Mouse (Mus musculus): Measurements from ENCODE around the gene Mettl13. TPM values are rescaled to one million over a fixed set of nuclear protein-coding genes. Genes with fewer than 3 reads are reported as not detected.

The Mettl13 gene
- polyA plus RNA-seq, 1 experiment: 15.0 TPM

DNA sequence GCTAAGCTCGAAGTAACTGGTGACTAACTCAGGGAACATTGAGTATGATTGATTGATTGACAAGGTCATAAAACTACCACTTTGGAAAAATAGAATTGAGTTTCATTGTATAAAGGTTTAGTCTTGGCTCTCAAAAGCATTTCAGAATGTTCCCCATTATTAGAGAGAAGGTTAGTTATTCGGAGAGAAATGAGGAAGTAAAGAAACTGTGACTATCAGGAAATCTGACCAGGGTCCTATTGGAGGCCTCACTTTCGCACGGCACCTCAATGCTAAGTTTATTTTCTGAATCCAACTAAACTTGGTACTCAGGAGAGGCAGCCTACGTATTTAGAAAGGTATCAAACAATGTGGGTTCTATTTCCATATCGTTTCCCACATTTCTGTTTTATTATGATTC lies 42.7 kb downstream of the Mettl13 start:
- Histone ChIP-seq H3K27ac (ENCODE audit: insufficient read depth, low read length) (no peak overlapping the region), H3K4me1 (ENCODE audit: control insufficient read depth, insufficient read depth, low read length) (no peaks in the 10 kb centered on the region), H3K36me3 (ENCODE audit: control insufficient read depth, insufficient read depth, low read length, poor library complexity, severe bottlenecking) (no peaks in the 10 kb centered on the region), H3K4me3 (ENCODE audit: low read depth, low read length) (no peak overlapping the region), H3K9me3 (replicated peaks; ENCODE audit: control insufficient read depth, insufficient read depth, low read length, poor library complexity, severe bottlenecking) (no peaks in the 10 kb centered on the region), H3K9ac (ENCODE audit: low read depth, poor library complexity, severe bottlenecking) (no peak overlapping the region), H3K27me3 (ENCODE audit: control insufficient read depth, insufficient read depth, low read length, poor library complexity, severe bottlenecking) (no peaks in the 10 kb centered on the region)
- TF ChIP-seq EP300 (IDR thresholded peaks at IDR 0.05; ENCODE audit: insufficient read depth, low read depth, low read length) (no peak), POLR2A (IDR thresholded peaks at IDR 0.05; ENCODE audit: insufficient read depth, low read length) (no peak), CTCF (IDR thresholded peaks at IDR 0.05; ENCODE audit: low read depth, low read length) (no peak)

Other genes with a start within 250 kb of the Mettl13 start
- 1.2 and 1.7 TPM in 2 replicates for gene Dnm3, start 70.5 kb downstream of the Mettl13 start, polyA plus RNA-seq (2011; ENCODE audit: insufficient read depth, insufficient read length, low read depth, missing spikeins)
- 28.0 and 31.1 TPM in 2 replicates for gene Vamp4, start 22.0 kb upstream of the Mettl13 start, polyA plus RNA-seq (2011; ENCODE audit: insufficient read depth, insufficient read length, low read depth, missing spikeins)
- gene Myoc, start 90.6 kb upstream of the Mettl13 start, polyA plus RNA-seq (2011; ENCODE audit: insufficient read depth, insufficient read length, low read depth, missing spikeins): not detected in 2 replicates
- not detected in 2 replicates for gene Myocos, start 109.7 kb upstream of the Mettl13 start, polyA plus RNA-seq (2011; ENCODE audit: insufficient read depth, insufficient read length, low read depth, missing spikeins)
- 354 and 366 TPM in 2 replicates for gene Prrc2c, start 192.0 kb upstream of the Mettl13 start, polyA plus RNA-seq (2011; ENCODE audit: insufficient read depth, insufficient read length, low read depth, missing spikeins)